Mouse (Mus musculus): ENCODE measurements around the gene Mei1.

Gene Mei1

DNA sequence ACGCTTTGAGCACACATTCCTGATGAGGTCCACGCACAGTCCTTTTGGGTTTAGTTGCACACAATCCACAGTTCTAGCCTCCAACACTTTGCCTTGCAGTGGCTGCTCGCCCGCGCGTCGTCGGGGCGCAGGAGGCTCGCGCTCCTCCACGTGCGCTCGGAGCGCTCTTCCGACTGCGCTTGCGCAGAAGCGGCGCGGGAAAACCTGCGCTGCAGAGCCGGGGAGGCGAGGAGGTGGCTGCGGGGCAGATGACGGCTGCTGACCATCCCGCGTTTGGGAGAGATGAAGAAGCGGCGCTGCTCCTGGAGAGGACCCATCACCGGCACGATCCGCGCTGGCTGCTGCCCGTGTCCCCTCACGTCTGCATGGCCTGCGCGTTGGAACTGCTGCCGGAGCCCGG, at the start of gene Mei1:
Gene Mei1, plus strand, starts transcription at position 99 of the 400 bp plus-strand sequence.
- no peak for DNase-seq

GRCm38 (mm10) chr15:82022535-82023088, 47.2 kb upstream of the Mei1 start:
- no peak for DNase-seq

DNA sequence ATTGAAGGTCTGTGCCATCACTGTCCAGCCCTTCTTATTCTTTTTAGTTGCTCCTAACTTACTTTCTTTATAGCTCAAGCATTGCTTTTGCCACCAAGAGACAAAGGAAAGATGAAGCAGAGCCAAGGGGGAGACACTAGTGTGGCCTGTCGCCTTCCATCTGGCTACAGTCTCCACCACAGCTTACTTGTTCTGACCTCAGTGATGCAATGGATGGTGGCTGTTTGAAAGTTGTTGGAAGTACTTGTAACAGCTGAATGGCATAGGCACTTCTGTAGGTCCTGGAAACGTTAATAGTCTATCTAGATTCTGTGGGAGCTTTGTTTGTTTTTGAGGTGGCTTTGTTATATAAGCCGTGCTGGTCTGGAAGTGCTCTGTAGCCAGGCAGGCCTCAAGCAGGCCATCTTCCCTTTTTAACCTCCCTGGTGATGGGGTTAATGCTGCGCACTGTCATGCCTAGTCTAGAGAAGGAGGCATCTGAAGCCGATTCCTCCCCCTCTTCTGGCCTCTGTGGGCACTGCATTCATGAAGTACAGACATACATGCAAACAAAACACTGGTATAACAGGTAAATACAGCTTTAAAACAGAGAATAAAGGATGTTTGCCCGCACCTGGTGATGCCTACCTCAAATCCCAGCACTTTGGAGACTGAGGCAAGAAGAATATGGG, 45.7 kb upstream of the Mei1 start:
- DNase-seq: no peak

DNA sequence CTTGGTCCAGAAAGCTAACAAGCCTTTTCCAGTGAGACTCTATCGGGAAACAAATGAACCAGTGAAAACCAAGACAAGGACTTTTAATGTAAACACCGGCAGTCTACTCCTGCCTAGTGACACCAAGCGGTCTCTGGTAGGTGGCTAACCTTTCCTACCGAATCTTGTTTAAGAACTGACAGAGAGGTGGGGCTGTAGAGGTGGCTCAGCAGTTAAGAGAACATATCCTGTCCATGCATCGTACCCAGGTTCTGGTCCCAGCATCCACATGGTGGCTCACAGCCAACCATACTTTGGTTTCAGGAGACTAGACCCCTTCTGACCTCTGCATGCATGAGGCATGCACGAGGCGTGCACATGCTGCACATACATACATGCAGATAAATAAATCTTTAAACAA, 42.5 kb upstream of the Mei1 start:
- no peak for DNase-seq

DNA sequence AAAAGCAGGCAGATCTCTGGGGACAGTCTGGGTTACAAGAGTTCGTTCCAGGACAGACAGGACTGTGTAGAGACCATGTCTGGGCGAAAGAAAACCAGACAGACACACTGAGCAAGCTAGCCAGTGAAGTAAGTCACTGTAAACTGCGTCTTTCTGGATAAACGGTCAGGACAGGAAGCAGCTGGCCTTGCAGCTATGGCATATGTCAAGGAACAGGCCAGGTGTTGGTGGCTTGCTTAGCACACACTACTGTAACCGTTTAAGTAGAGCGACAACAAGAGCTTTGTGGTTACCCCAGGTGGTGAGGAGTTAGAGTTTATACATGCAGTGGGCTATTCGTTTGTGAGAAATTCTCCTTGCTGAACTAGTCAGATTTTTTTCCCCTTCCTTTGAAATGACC, 42.1 kb upstream of the Mei1 start:
- DNase-seq: no peak

DNA sequence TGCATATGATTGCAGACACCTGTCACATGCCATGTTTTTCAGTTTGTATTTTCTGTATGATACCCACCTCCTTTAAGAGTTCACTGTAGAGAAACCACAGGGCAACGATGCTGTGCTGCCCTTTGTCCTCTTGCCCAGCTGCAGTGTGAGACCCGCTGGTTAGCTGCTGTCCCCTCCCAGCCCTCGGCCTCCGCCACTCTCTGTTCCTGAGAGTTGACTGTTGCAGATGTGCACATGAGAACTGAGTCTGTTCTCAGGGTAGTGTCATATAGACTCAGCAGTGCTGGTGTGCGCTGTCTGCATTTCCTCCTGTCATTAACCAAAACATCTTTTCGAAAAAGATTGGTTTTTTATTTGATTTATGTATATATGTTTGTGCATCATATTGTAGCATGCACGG, 37.4 kb upstream of the Mei1 start:
- DNase-seq: no peak

GRCm38 (mm10) chr15:82033762-82034161, 36.0 kb upstream of the Mei1 start, which contains the start of gene Desi1:
Gene Desi1 (minus strand): TSS chr15:82033862.
- no peak for DNase-seq

GRCm38 (mm10) chr15:82035904-82036689, 33.7 kb upstream of the Mei1 start:
- DNase-seq: peak; percentile 40

GRCm38 (mm10) chr15:82040650-82041049, 29.1 kb upstream of the Mei1 start:
- peak; percentile 53 for DNase-seq

GRCm38 (mm10) chr15:82044166-82044784, 25.5 kb upstream of the Mei1 start:
- DNase-seq: no peak

- DNase-seq: peak; percentile 22
Observed at GRCm38 (mm10) chr15:82046246-82046891, 23.4 kb upstream of the Mei1 start.

- DNase-seq: peak; percentile 91
Observed at GRCm38 (mm10) chr15:82047080-82047883, 22.5 kb upstream of the Mei1 start, which contains the start of gene Snu13. Gene Snu13 (minus strand): TSS chr15:82047598.

DNA sequence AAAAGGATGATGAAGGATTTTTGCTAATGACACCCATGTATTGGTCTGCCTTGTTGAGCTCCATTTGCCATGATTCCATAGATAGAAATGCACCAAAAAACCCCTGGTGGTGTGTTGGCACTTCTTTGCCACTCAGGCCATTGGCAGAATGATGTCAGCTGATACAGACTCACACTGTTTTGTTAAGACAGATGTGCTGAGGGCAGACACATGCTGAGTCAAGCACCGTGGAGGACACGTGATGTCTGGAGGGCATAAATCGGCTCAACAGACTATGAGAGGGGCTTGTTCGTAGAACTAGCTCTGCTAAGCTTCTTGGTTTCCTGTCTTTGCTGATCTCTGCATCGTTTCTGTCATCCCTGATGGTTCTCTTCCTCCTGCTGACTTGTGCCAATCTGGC, 17.3 kb upstream of the Mei1 start:
- DNase-seq: no peak

- no peak for DNase-seq
Observed at GRCm38 (mm10) chr15:82058719-82059201, 11.0 kb upstream of the Mei1 start, which contains the start of gene 4930407I10Rik. Gene 4930407I10Rik (plus strand): TSS chr15:82059151.

- DNase-seq: no peak
Observed at GRCm38 (mm10) chr15:82063909-82064308, 5.9 kb upstream of the Mei1 start.

GRCm38 (mm10) chr15:82065511-82065910, 4.3 kb upstream of the Mei1 start:
- peak; percentile 93 for DNase-seq

DNA sequence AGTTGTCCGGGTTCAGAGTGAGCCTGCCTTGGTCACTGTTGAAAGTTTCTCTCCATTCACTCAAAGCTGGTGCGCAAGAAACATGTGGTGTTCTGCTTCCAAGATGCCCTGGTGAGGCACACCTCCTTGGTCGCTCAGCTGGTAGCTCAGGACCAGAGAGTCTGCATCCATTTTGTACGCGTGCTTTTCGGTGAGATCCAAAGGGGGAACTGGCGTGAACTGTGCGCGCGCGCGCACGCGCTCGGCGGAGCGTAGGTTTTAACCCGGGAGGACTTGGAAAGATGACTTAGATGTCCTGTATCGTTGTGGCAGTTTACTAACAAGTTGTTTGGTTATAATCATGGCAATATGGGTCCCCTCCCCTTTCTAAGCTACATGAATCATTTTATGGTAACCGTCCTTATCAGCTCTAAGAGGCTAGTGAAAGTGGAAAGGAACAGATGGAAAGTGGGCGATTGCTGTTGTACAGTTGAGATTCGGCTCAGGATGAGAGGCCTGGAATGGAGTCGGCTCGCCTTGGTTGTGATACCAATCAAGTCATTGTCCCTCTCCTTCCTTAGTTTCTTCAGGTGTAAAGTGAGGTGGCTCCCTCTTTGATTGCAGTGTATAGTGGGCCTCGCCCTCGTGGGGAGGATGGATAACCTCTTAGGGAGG, 2.1 kb downstream of the Mei1 start:
- DNase-seq: no peak

DNA sequence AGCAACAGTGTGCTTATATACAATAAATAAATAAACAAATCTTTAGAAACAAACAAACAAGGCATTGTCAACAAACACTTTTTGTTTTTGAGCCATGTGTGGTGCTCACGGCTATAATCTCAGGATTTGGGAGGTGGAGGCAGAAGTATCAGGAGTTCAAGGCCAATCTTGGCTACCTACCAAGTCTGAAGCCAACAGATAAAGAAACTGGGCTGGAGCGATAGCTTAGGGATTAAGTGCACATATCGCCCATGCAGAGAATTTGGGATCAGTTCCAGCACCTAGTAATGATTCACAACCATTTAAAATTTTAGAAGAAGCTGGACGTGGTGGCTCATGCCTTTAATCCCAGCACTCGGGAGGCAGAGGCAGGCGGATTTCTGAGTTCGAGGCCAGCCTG, 3.7 kb downstream of the Mei1 start:
- DNase-seq: no peak

DNA sequence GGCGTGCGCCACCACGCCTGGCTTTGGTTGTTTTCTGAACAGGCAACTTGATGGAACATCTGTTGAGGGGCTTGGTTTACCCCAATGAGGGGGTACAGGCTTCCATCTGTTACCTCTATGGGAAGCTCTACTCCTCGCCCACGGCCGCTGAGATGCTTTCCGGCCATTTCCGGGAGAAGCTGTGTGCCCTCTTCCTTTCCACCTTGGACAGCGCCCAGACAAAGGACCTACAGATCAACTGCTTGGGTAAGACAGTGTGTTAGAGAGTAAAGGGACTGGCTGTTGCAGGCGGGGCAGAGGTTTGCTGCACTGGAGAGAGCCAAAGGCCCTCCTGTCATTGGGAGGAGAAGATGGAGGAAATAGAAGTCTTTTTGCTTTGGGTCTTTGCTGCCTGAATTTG, 10.1 kb downstream of the Mei1 start:
- no peak for DNase-seq

DNA sequence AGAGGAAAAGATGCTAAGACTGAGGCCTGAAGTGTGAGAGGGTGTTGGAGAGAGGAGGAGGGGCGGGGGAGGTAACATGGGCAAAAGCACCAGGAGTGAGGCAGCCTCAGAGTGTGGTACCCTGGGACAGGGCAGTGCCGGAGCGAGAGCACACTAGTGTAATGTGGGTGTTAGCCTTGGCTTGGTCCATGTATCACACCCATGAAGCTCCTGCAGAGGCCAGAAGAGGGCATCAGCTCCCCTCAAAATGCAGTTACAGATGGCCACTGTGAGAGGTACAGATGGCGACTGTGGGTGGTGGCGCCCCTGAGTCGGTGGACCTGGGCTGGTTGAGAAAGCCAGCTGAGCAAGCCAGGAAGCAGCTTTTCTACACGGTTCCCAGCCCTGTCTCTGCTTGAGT, 11.4 kb downstream of the Mei1 start:
- peak; percentile 19 for DNase-seq

GRCm38 (mm10) chr15:82085606-82086005, 15.8 kb downstream of the Mei1 start:
- DNase-seq: no peak

Measured in kidney, adult 9 months (tissue).